Mouse (Mus musculus) forebrain, embryonic 13.5 days (tissue): ENCODE measurements at regions not wholly inside any gene's neighbourhood (a gene's known extent, or its start where the extent isn't known, plus 50 kb on each side); places are given as distances from the start of the nearest gene placed in this dataset.
A peak's percentile ranks its signal among the peaks of the same experiment; 100 is the strongest.

Source experiments
- ATAC-seq: fragments of 200-750 bp; cut with Nextera tagmentation; 2 replicates; pipeline ENCODE4 v1.8.0; 2017
- H3K27ac ChIP-seq: fragments of 300-500 bp; sonication (generic); 2 replicates; pipeline ENCODE4 v1.5.1; 2015; ENCODE audit warnings: inconsistent platforms, mild to moderate bottlenecking, moderate library complexity
- H3K27me3 ChIP-seq: fragments of 300-500 bp; sonication (generic); 2 replicates; pipeline ENCODE4 v1.6.1; 2015; ENCODE audit warnings: mild to moderate bottlenecking, inconsistent platforms
- H3K36me3 ChIP-seq: fragments of 300-500 bp; sonication (generic); 2 replicates; pipeline ENCODE4 v1.6.1; 2015; ENCODE audit warnings: mild to moderate bottlenecking, inconsistent platforms; ENCODE audit not compliant: poor library complexity, severe bottlenecking
- H3K4me1 ChIP-seq: fragments of 300-500 bp; sonication (generic); 2 replicates; pipeline ENCODE4 v1.6.1; 2015; ENCODE audit warnings: inconsistent platforms
- H3K4me2 ChIP-seq: fragments of 300-500 bp; sonication (generic); 2 replicates; pipeline ENCODE4 v1.6.1; 2015; ENCODE audit warnings: inconsistent platforms, mild to moderate bottlenecking, moderate library complexity
- H3K4me3 ChIP-seq: fragments of 300-500 bp; sonication (generic); 2 replicates; pipeline ENCODE4 v1.5.1; 2015; ENCODE audit warnings: mild to moderate bottlenecking, inconsistent platforms
- H3K9ac ChIP-seq: fragments of 300-500 bp; sonication (generic); 2 replicates; pipeline ENCODE4 v1.6.1; 2015; ENCODE audit warnings: mild to moderate bottlenecking, inconsistent platforms
- H3K9me3 ChIP-seq: fragments of 300-500 bp; sonication (generic); replicated peaks from 2 replicates; pipeline ENCODE4 v1.6.1; 2016; ENCODE audit warnings: inconsistent platforms
- WGBS: fragments of 180-500 bp; shearing (Covaris S2); methylation state at CpG from one replicate; pipeline ENCODE4 v1.1.7; 2015; 5-methylcytosine and 5-hydroxymethylcytosine counted together

DNA sequence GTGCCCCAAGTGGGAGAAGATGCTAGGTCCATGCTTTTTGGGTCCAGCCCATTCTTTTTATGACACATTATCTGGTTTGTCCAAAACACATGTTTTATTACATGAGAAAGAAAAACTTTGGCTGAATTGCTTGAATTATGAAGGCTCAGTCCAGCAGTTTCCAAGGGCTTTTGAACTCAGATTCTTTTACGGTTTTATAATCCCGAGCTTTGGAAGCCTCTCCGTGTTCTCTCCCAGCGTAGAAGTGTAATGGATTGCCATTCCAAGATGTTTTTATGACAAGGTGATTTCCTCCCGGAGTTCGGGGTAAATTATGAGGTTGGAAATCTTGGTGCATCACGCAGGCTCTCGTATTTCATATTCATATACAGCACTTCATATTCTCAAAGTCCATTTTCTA lies 479.6 kb upstream of the Mgmt start:
- no peak overlapping the region for H3K9ac ChIP-seq
- ATAC-seq = no peak

DNA sequence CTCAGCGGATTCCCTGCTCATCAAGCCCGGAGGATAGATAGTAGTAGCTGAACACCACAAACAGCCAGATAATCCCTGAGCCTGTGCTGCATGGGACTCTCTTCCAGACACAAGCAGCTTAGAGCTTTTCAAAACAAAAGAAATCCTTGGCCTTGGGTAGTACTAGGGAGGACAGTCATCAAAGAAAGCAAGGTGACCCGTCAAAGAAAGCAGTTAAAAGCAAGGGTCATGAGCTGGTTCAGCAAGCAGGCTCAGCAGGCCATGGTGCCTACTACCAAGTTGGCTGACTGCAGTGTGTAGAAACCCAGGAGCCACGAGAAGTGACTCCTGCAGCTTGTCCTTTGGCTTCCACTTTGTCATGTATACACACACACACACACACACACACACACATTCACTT lies 477.1 kb upstream of the Mgmt start:
- no peak overlapping the region for H3K27ac ChIP-seq
- H3K4me2 ChIP-seq = no peak overlapping the region
- no peaks in the 10 kb centered on the region for H3K36me3 ChIP-seq
- no peaks in the 10 kb centered on the region for H3K27me3 ChIP-seq
- no peaks in the 10 kb centered on the region for H3K4me1 ChIP-seq
- no peak overlapping the region for H3K4me3 ChIP-seq
- H3K9ac ChIP-seq = no peak overlapping the region
- ATAC-seq = no peak
- no peaks in the 10 kb centered on the region for H3K9me3 ChIP-seq
- WGBS = 54% methylated on average over 4 of the region's 4 CpGs

More for the DNA sequence above, 479.6 kb upstream of the Mgmt start:
- H3K4me3 ChIP-seq = no peak overlapping the region
- H3K4me2 ChIP-seq = no peak overlapping the region
- no peaks in the 10 kb centered on the region for H3K9me3 ChIP-seq
- H3K27ac ChIP-seq = no peak overlapping the region
- H3K27me3 ChIP-seq = 0 out of 2 replicates have a peak, but pooled peaks cover 3% of the 10 kb centered on the region
- WGBS = 94% methylated on average over 8 of the region's 8 CpGs
- no peaks in the 10 kb centered on the region for H3K36me3 ChIP-seq
- no peaks in the 10 kb centered on the region for H3K4me1 ChIP-seq

- H3K27ac ChIP-seq = no peak overlapping the region
- no peak overlapping the region for H3K9ac ChIP-seq
- no peak overlapping the region for H3K4me3 ChIP-seq
- H3K4me2 ChIP-seq = no peak overlapping the region
- H3K9me3 ChIP-seq = no peaks in the 10 kb centered on the region
- ATAC-seq = no peak
- peaks cover 5% of the 10 kb centered on the region for H3K4me1 ChIP-seq
- H3K27me3 ChIP-seq = peaks cover 4% of the 10 kb centered on the region
- 53% methylated on average over 8 of the region's 8 CpGs for WGBS
- H3K36me3 ChIP-seq = no peaks in the 10 kb centered on the region
Measured at GRCm38 (mm10) chr7:136423846-136424531, 470.4 kb upstream of the Mgmt start.

DNA sequence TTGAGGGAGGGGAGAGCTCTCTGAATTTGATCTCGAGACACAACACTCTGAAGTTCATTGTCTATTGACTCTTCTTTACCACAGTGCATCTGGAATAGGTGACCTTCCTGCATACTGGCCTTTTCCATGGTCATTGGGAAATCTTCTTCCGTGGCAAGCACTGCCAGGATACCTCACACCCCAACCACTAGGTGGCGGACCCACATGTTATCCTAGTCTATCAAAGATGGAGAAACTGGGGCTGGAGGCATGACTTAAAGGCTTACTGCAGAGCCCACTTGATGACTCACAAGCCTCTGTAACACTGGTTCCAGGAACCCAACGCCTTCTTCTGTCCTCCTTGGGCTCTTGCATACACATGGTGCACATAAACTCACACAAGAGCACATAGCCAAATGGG lies 467.2 kb upstream of the Mgmt start:
- no peak for ATAC-seq
- WGBS = 63% methylated on average over 4 of the region's 4 CpGs
- H3K9ac ChIP-seq = no peak overlapping the region

GRCm38 (mm10) chr7:136430085-136431011 lies 464.1 kb upstream of the Mgmt start:
- ATAC-seq = peak; percentile 30; the same call in 1 of the 2 replicates

More for the DNA sequence above, 467.2 kb upstream of the Mgmt start:
- H3K4me2 ChIP-seq = no peak overlapping the region
- no peaks in the 10 kb centered on the region for H3K36me3 ChIP-seq
- H3K27me3 ChIP-seq = peaks cover 6% of the 10 kb centered on the region
- peaks cover 18% of the 10 kb centered on the region for H3K4me1 ChIP-seq
- H3K4me3 ChIP-seq = no peak overlapping the region
- no peaks in the 10 kb centered on the region for H3K9me3 ChIP-seq
- H3K27ac ChIP-seq = no peak overlapping the region

DNA sequence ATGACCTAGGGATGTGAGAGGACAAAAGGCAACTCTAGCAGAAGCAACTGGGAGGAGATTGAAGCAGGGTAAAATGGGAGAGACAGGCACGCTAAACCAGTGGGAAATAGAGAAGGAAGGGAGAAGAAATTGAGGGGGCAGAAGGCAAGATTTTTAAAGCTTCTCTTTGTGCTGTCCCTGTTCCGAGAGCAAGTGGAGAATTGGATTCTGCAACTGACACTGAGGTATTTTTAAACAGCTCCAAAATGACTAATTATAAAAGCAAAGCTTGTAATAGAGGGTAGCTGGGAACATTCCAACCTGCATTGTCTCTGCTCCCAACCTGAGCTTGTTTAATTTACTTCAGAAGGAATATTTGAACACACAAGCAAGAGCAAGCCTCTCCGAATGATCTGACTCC lies 460.7 kb upstream of the Mgmt start:
- Histone ChIP-seq H3K36me3 (no peaks in the 10 kb centered on the region), H3K4me3 (no peak overlapping the region), H3K4me2 (no peak overlapping the region), H3K9me3 (no peaks in the 10 kb centered on the region), H3K27me3 (peaks cover 14% of the 10 kb centered on the region), H3K4me1 (peaks cover 18% of the 10 kb centered on the region), H3K27ac (no peak overlapping the region), H3K9ac (no peak overlapping the region)
- no peak for ATAC-seq
- WGBS = 79% methylated on average over 3 of the region's 3 CpGs

More at GRCm38 (mm10) chr7:136430085-136431011, 464.1 kb upstream of the Mgmt start:
- H3K4me1 ChIP-seq = peaks cover 18% of the 10 kb centered on the region
- 22% methylated on average over 21 of the region's 21 CpGs for WGBS
- no peaks in the 10 kb centered on the region for H3K36me3 ChIP-seq
- H3K9ac ChIP-seq = no peak overlapping the region
- H3K4me3 ChIP-seq = no peak overlapping the region
- H3K9me3 ChIP-seq = no peaks in the 10 kb centered on the region
- peaks cover 16% of the 10 kb centered on the region for H3K27me3 ChIP-seq
- H3K27ac ChIP-seq = no peak overlapping the region
- no peak overlapping the region for H3K4me2 ChIP-seq

GRCm38 (mm10) chr7:136434510-136434909 lies 459.9 kb upstream of the Mgmt start:
- no peak overlapping the region for H3K27ac ChIP-seq
- no peaks in the 10 kb centered on the region for H3K36me3 ChIP-seq
- peak; percentile 57; the same call in 1 of the 2 replicates for ATAC-seq
- H3K9ac ChIP-seq = no peak overlapping the region
- H3K4me1 ChIP-seq = peaks cover 18% of the 10 kb centered on the region
- H3K9me3 ChIP-seq = no peaks in the 10 kb centered on the region
- H3K4me3 ChIP-seq = no peak overlapping the region
- 77% methylated on average over 13 of the region's 13 CpGs for WGBS
- H3K4me2 ChIP-seq = no peak overlapping the region
- H3K27me3 ChIP-seq = peaks cover 12% of the 10 kb centered on the region; the same call in 1 of the 2 replicates

DNA sequence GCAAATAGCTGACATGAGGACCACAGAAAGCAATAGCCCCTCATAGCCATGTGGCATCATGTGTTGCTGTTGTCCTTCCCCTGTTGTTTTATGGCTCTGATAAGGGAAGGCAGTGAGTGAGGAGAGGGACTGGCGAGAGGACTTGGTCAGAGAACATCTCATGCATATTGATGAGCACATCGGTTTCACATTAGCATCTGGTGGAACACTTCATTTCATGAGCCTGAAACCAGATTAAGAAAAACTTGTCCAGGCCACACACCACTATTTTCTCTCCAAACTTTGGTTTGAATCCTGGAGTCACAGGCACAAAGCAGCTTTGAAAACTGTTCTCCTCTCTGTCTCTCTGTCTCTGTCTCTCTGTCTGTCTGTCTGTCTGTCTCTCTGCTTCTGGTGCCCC lies 451.0 kb upstream of the Mgmt start:
- 62% methylated on average over 2 of the region's 2 CpGs for WGBS
- H3K27me3 ChIP-seq = no peaks in the 10 kb centered on the region
- H3K4me2 ChIP-seq = no peak overlapping the region
- H3K4me3 ChIP-seq = no peak overlapping the region
- no peaks in the 10 kb centered on the region for H3K4me1 ChIP-seq
- no peaks in the 10 kb centered on the region for H3K36me3 ChIP-seq
- H3K9me3 ChIP-seq = no peaks in the 10 kb centered on the region
- ATAC-seq = no peak
- no peak overlapping the region for H3K9ac ChIP-seq
- no peak overlapping the region for H3K27ac ChIP-seq

DNA sequence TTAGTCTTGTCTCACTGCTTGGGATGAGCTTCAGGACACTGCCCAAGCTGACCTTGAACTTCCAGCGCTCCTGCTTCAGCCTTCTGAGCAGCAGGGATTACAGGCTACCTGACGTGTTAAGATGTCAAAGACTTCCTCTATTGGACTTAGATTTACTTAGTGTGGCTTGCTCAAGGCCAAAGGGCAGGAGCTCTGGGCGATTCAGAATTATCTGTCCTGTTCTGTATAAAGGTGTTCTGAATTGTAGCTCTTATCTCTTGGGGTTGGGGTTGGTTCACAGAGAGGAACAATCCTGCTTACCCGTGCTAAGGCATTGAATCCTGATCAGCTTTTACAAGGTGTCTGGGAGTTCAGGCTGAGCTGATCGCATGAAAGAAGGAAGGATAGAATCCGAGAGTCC lies 449.3 kb upstream of the Mgmt start:
- Histone ChIP-seq H3K9ac (no peak overlapping the region), H3K4me1 (no peaks in the 10 kb centered on the region), H3K27ac (no peak overlapping the region), H3K4me3 (no peak overlapping the region), H3K36me3 (no peaks in the 10 kb centered on the region), H3K27me3 (no peaks in the 10 kb centered on the region), H3K9me3 (no peaks in the 10 kb centered on the region), H3K4me2 (no peak overlapping the region)
- ATAC-seq = no peak
- 85% methylated on average over 6 of the region's 6 CpGs for WGBS

- H3K36me3 ChIP-seq = no peaks in the 10 kb centered on the region
- ATAC-seq = no peak
- H3K27ac ChIP-seq = no peak overlapping the region
- H3K9me3 ChIP-seq = no peaks in the 10 kb centered on the region
- H3K4me2 ChIP-seq = no peak overlapping the region
- WGBS = 96% methylated on average over 1 of the region's 1 CpGs
- H3K4me1 ChIP-seq = no peaks in the 10 kb centered on the region
- H3K27me3 ChIP-seq = no peaks in the 10 kb centered on the region
- H3K4me3 ChIP-seq = no peak overlapping the region
- H3K9ac ChIP-seq = no peak overlapping the region
Measured at GRCm38 (mm10) chr7:136449286-136449685, 445.1 kb upstream of the Mgmt start.

DNA sequence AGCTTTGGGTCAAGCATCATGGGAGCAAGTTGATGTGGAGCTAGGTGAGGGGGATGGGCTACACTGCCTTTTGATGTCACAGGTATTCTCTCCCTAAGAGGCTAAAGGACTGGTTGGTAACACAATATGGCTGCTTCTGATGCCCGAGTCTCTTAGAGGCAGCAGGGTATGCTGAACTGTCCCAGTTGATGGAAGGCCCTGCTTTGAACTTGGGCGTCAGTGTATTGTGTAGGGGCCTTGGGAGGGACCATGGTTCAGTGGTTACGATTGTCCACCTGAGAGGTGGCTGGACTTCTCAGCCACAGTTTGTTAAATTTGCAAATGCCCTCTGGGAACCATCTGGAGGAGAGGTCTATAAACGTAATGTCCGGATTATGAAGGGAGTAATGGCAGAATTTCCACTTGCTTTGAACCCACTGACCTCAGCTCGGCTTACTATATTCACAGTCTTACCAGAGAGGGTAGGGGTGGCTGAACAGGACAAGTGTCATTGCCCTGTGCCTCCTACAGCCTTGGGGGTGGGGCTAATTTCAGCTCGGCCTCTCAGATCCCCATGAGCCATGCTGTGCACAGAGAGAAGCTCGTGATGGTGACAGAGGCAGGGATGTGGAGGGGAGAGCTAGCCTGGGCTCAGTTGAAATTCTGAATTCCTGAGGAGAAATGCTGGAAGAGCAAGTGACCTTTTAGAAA lies 442.6 kb upstream of the Mgmt start:
- Histone ChIP-seq H3K9ac (no peak overlapping the region), H3K36me3 (no peaks in the 10 kb centered on the region), H3K27ac (no peak overlapping the region), H3K4me2 (no peak overlapping the region), H3K27me3 (peaks cover 4% of the 10 kb centered on the region; the same call in 1 of the 2 replicates), H3K4me3 (no peak overlapping the region), H3K9me3 (no peaks in the 10 kb centered on the region), H3K4me1 (no peaks in the 10 kb centered on the region)
- 73% methylated on average over 8 of the region's 8 CpGs for WGBS
- no peak for ATAC-seq

- H3K9ac ChIP-seq = no peak overlapping the region
Measured at GRCm38 (mm10) chr7:136452561-136452960, 441.9 kb upstream of the Mgmt start.

More at GRCm38 (mm10) chr7:136452561-136452960, 441.9 kb upstream of the Mgmt start:
- Histone ChIP-seq H3K4me3 (no peak overlapping the region), H3K36me3 (no peaks in the 10 kb centered on the region), H3K4me1 (no peaks in the 10 kb centered on the region), H3K27ac (no peak overlapping the region), H3K4me2 (no peak overlapping the region), H3K27me3 (peaks cover 4% of the 10 kb centered on the region; the same call in 1 of the 2 replicates), H3K9me3 (no peaks in the 10 kb centered on the region)
- 70% methylated on average over 5 of the region's 5 CpGs for WGBS
- ATAC-seq = no peak
